Mouse (Mus musculus) lung, adult 2 months (tissue): ENCODE results near the gene Inha. TPM values are rescaled to one million over a fixed set of nuclear protein-coding genes. Genes with fewer than 3 reads are reported as not detected.

ENCODE experiments used
- DNase-seq: peaks from one replicate; pipeline ENCODE4 v3.0.0; 2022
- H3K4me1 ChIP-seq: fragments of 200-500 bp; 2 replicates; pipeline ENCODE4 v1.6.1; 2011; ENCODE audit warnings: low read length; ENCODE audit not compliant: control insufficient read depth, insufficient read depth
- H3K4me3 ChIP-seq: fragments of 200-500 bp; replicated peaks from 2 replicates; pipeline ENCODE3; 2011; ENCODE audit warnings: low read depth, mild to moderate bottlenecking, control low read depth, low read length; ENCODE audit errors: extremely low read depth
- CTCF ChIP-seq: fragments of 200-500 bp; IDR thresholded peaks from 2 replicates; pipeline ENCODE4 v1.5.1; 2011; ENCODE audit warnings: mild to moderate bottlenecking, low read length, control low read depth; ENCODE audit not compliant: insufficient read depth
- POLR2A ChIP-seq: fragments of 200-500 bp; IDR thresholded peaks from 2 replicates; pipeline ENCODE4 v1.6.1; 2011; ENCODE audit warnings: low read depth, mild to moderate bottlenecking, control low read depth, low read length, borderline replicate concordance; ENCODE audit errors: extremely low read depth
- WGBS: fragments of 180-500 bp; shearing (Covaris S2); methylation state at CpG from one replicate; pipeline ENCODE4 v1.1.7; 2018; 5-methylcytosine and 5-hydroxymethylcytosine counted together
- polyA plus RNA-seq: library from polyadenylated mRNA; depleted of rRNA; stranded (reverse); fragments of >200 nt; gene quantifications from 2 replicates; pipeline ENCODE4 v1.2.3, GENCODE M21; 2012

Inha gene
- polyA plus RNA-seq, 1 experiment: 14.3 TPM

DNA sequence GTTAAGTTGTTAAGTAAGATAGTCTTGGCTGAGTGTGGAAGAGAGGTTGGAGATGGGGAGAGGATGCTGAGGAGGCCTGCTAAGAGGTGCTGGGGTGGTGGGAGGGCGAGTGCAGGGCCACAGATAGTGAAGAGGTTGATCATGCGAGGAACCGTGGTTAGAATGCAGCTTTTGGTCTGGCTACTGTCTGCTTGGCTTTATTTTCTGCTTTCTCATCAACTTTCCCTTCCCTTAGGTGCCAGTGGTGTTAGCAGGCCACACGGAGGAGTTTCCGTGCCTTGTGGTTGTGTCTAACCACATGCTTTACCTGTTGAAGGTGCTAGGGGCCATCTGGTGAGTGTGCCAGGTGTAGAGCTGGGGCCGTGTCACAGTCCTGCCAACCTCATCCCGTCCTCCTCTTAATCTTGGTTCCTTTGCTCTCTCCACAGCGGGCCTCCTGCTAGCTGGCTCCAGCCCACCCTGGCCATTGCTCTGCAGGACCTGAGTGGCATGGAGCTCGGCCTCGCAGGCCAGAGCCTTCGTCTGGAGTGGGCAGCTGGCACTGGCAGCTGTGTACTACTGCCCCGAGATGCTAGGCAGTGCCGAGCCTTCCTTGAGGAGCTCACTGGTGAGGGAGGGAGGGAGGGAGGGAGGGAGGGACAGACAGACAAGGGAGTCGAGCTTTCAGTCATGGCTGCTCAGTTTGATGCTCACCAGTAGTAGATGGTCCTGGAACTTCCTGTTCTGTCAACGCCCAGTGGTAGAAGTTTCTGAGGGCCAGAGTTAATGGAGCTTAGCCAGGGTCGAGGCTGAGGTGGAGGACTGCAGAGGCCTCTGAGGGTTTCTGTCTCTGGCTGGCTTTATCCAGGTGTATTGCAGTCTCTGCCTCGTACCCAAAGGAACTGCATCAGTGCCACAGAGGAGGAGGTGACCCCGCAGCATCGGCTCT, 26.7 kb downstream of the Inha start:
- Histone ChIP-seq H3K4me3 (no peak overlapping the region), H3K4me1 (no peaks in the 10 kb centered on the region)
- WGBS: 87% methylated on average over 19 of the region's 19 CpGs
- no peak for DNase-seq
- TF ChIP-seq POLR2A (no peak), CTCF (no peak)

DNA sequence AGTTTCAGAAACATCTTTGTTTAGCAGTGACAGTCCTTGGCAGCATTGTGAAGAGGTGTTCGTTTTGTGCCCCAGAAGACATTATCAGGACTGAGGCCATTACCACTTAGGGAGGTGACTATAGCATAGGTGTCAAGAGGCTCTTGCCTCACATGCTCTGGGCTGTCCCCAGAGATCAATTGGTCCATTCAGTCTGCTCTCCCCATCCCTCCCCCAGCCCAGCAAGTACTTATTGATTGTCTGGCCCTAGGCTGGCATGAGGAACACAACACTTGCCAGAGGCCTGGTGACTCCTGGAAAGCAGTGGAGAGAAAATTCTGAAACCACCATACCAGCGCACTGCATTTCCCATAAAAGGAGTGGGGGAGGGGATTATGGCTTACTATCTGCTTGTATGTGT, 30.7 kb downstream of the Inha start:
- Histone ChIP-seq H3K4me3 (no peak overlapping the region), H3K4me1 (no peaks in the 10 kb centered on the region)
- WGBS: 75% methylated on average over 2 of the region's 2 CpGs
- DNase-seq: no peak
- TF ChIP-seq CTCF: no peak

DNA sequence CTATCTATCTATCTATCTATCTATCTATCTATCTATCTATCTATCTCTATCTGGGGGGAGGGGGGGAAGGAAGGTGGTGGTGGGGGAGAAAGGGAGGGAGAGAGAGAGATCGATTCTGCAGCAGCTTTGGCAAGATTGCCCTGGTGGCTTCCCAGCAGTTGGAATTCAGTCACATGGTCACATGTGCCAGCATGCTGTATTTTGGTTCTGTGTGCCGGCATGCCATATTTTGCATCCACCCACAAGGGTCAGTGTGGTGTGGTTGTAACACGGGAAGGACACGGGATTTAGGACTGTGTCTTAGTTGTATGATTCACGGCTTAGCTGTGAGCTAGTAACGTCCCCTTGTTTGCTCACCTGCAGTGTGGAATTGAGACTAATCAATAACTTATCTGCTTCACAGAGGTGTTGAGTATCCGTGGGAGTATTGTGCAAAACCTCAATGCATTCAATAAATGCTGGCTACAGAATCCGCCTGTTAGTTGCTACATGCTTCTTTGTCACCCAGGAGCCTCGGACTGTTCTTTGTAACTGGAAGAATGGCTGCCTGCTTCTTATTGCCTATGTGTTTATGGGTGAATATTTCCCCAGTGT, 31.8 kb downstream of the Inha start:
- WGBS: 77% methylated on average over 9 of the region's 9 CpGs
- no peak for DNase-seq
- Histone ChIP-seq H3K4me1 (no peaks in the 10 kb centered on the region), H3K4me3 (no peak overlapping the region)
- no peak for TF ChIP-seq CTCF
- no peak for TF ChIP-seq POLR2A

DNA sequence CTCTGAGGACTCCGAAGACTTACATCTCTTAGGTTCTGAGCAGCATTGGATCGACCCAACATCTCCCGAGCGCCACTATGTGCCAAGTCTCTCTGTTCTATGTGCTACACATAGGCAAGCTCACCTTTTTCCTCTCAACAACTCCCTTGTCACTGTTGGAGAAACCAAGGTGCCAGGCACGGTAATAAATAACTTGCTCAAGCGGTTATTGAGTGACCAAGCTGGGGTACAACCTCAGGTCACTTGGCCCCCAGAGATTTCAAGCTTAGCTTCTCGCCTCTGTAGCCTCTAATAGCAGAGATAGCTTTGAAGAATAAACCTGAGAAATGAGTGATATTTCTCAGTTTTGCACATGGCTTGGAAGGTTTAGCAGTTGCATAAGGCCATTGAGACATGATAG, 34.6 kb downstream of the Inha start:
- TF ChIP-seq POLR2A: no peak
- no peak for TF ChIP-seq CTCF
- WGBS: 91% methylated on average over 7 of the region's 7 CpGs
- H3K4me1 ChIP-seq: no peaks in the 10 kb centered on the region
- no peak for DNase-seq
- no peak overlapping the region for H3K4me3 ChIP-seq

DNA sequence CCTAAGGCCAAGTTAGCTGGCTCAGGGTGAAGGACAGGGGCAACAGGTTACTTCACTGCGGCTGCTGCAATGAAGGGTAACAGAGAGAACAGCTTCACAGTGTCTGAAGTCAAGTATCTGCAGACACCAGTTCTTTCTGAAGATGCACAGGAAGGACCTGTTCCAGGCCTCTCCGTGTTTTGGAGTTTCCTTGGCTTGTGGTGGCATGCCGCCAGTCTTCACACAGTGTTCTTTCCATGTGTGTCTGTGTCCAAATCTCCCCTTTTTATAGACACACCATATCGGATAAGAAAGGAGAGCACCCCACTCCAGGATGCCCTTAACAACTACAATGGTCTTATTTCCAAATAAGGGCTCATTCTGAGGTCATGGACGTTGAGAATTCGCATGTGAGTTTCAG, 37.5 kb downstream of the Inha start:
- H3K4me3 ChIP-seq: no peak overlapping the region
- 78% methylated on average over 6 of the region's 6 CpGs for WGBS

DNA sequence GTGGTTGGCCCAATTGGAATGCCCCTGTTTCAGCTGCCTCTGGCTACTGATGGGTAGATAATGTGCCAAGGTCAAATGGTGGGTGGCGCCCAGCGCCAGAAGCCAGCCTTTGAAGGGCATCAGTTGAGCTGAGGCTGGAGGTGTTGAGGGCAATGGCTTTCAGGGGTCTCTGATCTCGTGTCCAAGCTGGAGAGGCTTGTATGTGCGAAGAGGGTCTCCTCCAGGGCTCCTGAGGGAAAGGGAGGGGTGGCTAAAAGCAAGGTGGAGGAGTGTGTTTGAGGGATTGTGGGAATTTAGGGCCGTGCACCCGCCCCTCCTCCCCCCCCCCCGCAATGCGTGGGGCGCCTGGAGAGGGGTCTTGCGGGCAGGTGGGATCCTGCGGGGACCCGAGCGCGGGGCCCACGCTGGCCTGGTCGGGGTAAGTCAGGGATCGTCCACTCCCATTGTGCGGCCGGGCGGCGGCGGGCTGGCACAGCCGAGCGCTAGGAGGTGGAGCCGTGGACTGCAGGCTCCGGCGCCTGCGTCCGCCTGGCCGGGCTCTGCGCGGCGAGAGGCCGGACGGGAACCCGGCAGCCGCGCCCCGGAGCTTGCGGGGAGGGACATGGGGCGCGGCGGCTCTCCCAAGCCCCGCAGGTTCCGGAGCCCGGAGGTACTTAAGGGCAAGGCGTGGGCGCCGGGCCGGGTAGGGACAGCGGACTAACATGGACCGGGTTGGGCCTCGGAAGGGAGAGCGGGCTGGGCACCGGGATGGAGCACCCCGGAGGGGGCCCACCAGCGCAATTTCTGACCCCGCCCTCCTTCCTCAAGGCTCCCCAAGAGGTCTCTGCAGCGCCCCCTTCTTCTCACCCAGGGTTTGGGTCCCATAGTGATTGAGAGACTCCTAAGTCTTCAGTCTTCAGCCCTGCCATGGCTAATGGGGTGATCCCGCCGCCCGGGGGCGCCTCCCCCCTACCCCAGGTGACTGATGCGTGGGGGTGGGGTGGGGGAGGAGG, 39.4 kb downstream of the Inha start, which contains the start of gene Slc4a3:
Slc4a3 (plus strand) TSS at position 302 of the 992 bp plus-strand sequence.
- WGBS: 2% methylated on average over 61 of the region's 64 CpGs
- Histone ChIP-seq H3K4me1 (no peaks in the 10 kb centered on the region), H3K4me3 (peak within 1 kb of the TSS; percentile 53)
- TF ChIP-seq POLR2A (no peak), CTCF (no peak)
- peak; percentile 65 for DNase-seq

More for the DNA sequence above, 37.5 kb downstream of the Inha start:
- H3K4me1 ChIP-seq: no peaks in the 10 kb centered on the region
- no peak for TF ChIP-seq CTCF
- TF ChIP-seq POLR2A: no peak
- no peak for DNase-seq

DNA sequence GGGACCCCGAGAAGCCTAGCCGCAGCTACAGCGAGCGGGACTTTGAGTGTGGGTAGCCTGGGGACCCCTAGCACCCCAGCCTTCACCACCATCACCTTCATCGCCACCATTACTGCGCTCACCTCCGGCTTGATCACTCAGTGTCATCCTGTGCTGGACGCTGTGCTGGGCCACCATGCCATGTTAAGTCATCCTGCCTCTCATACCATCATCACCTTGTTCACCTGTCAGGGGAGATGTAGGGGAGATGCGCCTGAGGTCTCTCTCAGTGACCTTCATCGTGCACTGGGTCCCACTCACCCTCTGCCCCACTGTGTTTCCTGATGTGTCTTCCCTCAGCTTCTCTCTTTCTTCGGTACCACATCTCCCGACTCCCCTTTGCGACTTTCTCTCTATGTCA, 40.5 kb downstream of the Inha start:
- Histone ChIP-seq H3K4me1 (no peaks in the 10 kb centered on the region), H3K4me3 (no peak overlapping the region)
- TF ChIP-seq POLR2A (no peak), CTCF (no peak)
- 93% methylated on average over 13 of the region's 13 CpGs for WGBS
- DNase-seq: no peak

DNA sequence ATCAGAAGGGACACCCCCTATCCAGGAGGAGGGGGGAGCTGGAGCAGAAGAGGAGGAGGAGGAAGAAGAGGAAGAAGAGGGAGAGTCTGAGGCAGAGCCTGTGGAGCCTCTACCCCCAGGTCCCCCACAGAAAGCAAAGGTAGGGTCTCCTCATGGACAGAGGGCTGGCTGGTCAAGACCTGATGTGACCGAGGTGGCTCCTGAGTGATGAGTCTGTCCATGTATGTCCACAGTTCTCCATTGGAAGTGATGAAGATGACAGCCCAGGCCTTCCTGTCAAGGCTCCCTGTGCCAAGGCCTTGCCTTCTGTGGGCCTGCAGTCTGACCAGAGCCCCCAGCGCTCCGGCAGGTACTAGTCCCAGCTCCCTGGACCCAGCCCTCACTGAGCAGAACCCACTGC, 41.2 kb downstream of the Inha start:
- no peak for DNase-seq
- TF ChIP-seq CTCF: no peak
- TF ChIP-seq POLR2A: no peak
- WGBS: 98% methylated on average over 3 of the region's 3 CpGs
- Histone ChIP-seq H3K4me1 (no peaks in the 10 kb centered on the region), H3K4me3 (no peak overlapping the region)

DNA sequence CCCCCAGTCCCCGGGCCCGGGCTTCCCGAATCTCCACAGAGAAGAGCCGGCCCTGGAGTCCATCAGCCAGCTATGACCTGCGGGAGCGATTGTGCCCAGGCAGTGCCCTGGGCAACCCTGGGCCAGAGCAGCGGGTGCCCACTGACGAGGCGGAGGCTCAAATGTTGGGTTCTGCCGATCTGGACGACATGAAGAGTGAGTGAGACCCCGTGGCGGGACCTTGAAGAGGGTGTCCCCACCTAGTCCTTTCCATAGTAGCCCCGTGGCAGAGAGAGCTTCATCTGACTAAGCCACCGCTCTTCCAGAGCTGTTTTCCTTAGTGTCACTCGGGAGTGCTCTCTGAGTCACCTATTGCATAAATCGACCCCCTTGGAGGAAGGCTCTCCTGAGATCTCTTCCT, 42.0 kb downstream of the Inha start:
- Histone ChIP-seq H3K4me1 (no peaks in the 10 kb centered on the region), H3K4me3 (no peak overlapping the region)
- DNase-seq: no peak
- TF ChIP-seq POLR2A (no peak), CTCF (no peak)
- 86% methylated on average over 17 of the region's 17 CpGs for WGBS
